Mouse (Mus musculus) thymus, adult 2 months (tissue): ENCODE data around the gene Rnf121.

Experiments used
- CTCF ChIP-seq: fragments of 200-500 bp; IDR thresholded peaks from 2 replicates; pipeline ENCODE4 v1.5.1; 2012; ENCODE audit warnings: mild to moderate bottlenecking, control low read depth, low read length, moderate library complexity, borderline replicate concordance; ENCODE audit not compliant: control insufficient read depth, poor library complexity, insufficient read depth; ENCODE audit errors: extremely low read depth
- POLR2A ChIP-seq: fragments of 200-500 bp; IDR thresholded peaks from 2 replicates; pipeline ENCODE4 v1.6.1; 2012; ENCODE audit warnings: mild to moderate bottlenecking, low read length, control low read depth, moderate library complexity; ENCODE audit not compliant: control insufficient read depth, poor library complexity, insufficient read depth; ENCODE audit errors: extremely low read depth

DNA sequence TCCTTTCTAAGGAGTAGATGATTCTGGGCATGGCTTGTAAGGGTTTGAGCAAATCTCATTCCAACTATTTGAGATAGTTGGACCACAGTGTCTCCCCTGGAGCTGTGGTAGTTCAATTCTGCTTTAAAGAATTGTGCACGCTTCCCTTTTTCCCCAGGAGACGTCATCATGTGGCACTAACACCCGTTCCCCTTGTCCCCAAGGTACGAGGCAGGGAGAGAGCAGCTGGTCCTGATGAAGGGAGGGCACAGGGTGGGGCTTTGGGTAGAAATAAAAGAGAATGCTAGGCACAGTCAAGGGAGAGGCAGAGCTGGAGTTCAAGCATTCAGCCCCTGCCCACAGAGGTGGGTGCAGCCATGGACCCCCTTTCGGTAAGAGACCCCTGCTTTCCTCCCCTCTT lies 17.5 kb upstream of the Rnf121 start, which contains the start of gene Trpc2:
- TF ChIP-seq CTCF, result no peak
- no peak for TF ChIP-seq POLR2A
